Mouse (Mus musculus) brown adipose tissue, adult 24 weeks (tissue): ENCODE measurements around the gene Mpped2. TPM values are rescaled to one million over a fixed set of nuclear protein-coding genes. Genes with fewer than 3 reads are reported as not detected.

Experiments used
- H3K27ac ChIP-seq: fragments of 200-500 bp; replicated peaks from 2 replicates; pipeline ENCODE4 v1.5.1; 2012; ENCODE audit warnings: low read depth, mild to moderate bottlenecking, low read length
- H3K4me1 ChIP-seq: fragments of 200-500 bp; 2 replicates; pipeline ENCODE4 v1.6.1; 2012; ENCODE audit warnings: low read length, mixed read lengths; ENCODE audit not compliant: control insufficient read depth, insufficient read depth, insufficient read length
- H3K4me3 ChIP-seq: fragments of 200-500 bp; 2 replicates; pipeline ENCODE4 v1.5.1; 2012; ENCODE audit warnings: low read depth, mild to moderate bottlenecking, low read length, moderate library complexity; ENCODE audit not compliant: insufficient read depth
- polyA plus RNA-seq: library from polyadenylated mRNA; stranded (reverse); fragments of >200 nt; gene quantifications from 2 replicates; pipeline ENCODE4 v1.2.4, GENCODE M21; 2012; ENCODE audit not compliant: missing spikeins, insufficient read depth, insufficient read length

Mpped2 gene
- polyA plus RNA-seq, 1 experiment: 3.0 TPM

- Histone ChIP-seq H3K4me3 (peak overlapping the region; percentile 72; the same call in 1 of the 2 replicates), H3K4me1 (no peaks in the 10 kb centered on the region; the same call in 1 of the 2 replicates), H3K27ac (no peak overlapping the region)
These were observed 675 bp upstream of the Mpped2 start for GRCm38 (mm10) chr2:106692405-106692782.

- Histone ChIP-seq H3K4me1 (no peaks in the 10 kb centered on the region; the same call in 1 of the 2 replicates), H3K27ac (no peak overlapping the region)
These were observed 865 bp downstream of the Mpped2 start for GRCm38 (mm10) chr2:106693702-106694566.

GRCm38 (mm10) chr2:106694567-106694885, 1.5 kb downstream of the Mpped2 start:
- H3K4me3 ChIP-seq: peak overlapping the region; percentile 72
- H3K4me1 ChIP-seq: no peaks in the 10 kb centered on the region; the same call in 1 of the 2 replicates
- no peak overlapping the region for H3K27ac ChIP-seq

More at GRCm38 (mm10) chr2:106693702-106694566, 865 bp downstream of the Mpped2 start:
- peak overlapping the region; percentile 72 for H3K4me3 ChIP-seq

GRCm38 (mm10) chr2:106694886-106695733, 2.0 kb downstream of the Mpped2 start:
- Histone ChIP-seq H3K4me3 (peak overlapping the region; percentile 72), H3K4me1 (no peaks in the 10 kb centered on the region; the same call in 1 of the 2 replicates), H3K27ac (no peak overlapping the region)

- H3K4me3 ChIP-seq: peak overlapping the region; percentile 72; the same call in 1 of the 2 replicates
- no peak overlapping the region for H3K27ac ChIP-seq
- H3K4me1 ChIP-seq: no peaks in the 10 kb centered on the region; the same call in 1 of the 2 replicates
These were observed 2.6 kb downstream of the Mpped2 start for GRCm38 (mm10) chr2:106695734-106696022.

GRCm38 (mm10) chr2:106696372-106696771, 3.3 kb downstream of the Mpped2 start:
- Histone ChIP-seq H3K27ac (no peak overlapping the region), H3K4me3 (no peak overlapping the region), H3K4me1 (no peaks in the 10 kb centered on the region; the same call in 1 of the 2 replicates)

- no peak overlapping the region for H3K4me3 ChIP-seq
- H3K4me1 ChIP-seq: no peaks in the 10 kb centered on the region
- no peak overlapping the region for H3K27ac ChIP-seq
These were observed 12.6 kb downstream of the Mpped2 start for GRCm38 (mm10) chr2:106705664-106706063.

- Histone ChIP-seq H3K4me3 (no peak overlapping the region), H3K27ac (no peak overlapping the region), H3K4me1 (no peaks in the 10 kb centered on the region)
These were observed 14.1 kb downstream of the Mpped2 start for GRCm38 (mm10) chr2:106707136-106707535.

GRCm38 (mm10) chr2:106710862-106711477, 17.9 kb downstream of the Mpped2 start:
- H3K27ac ChIP-seq: no peak overlapping the region
- no peaks in the 10 kb centered on the region; the same call in 1 of the 2 replicates for H3K4me1 ChIP-seq
- H3K4me3 ChIP-seq: no peak overlapping the region

- Histone ChIP-seq H3K4me1 (no peaks in the 10 kb centered on the region; the same call in 1 of the 2 replicates), H3K27ac (no peak overlapping the region), H3K4me3 (no peak overlapping the region)
These were observed 18.4 kb downstream of the Mpped2 start for GRCm38 (mm10) chr2:106711506-106711905.

GRCm38 (mm10) chr2:106713151-106713550, 20.1 kb downstream of the Mpped2 start:
- H3K4me3 ChIP-seq: no peak overlapping the region
- no peak overlapping the region for H3K27ac ChIP-seq
- H3K4me1 ChIP-seq: no peaks in the 10 kb centered on the region; the same call in 1 of the 2 replicates

- Histone ChIP-seq H3K4me1 (no peaks in the 10 kb centered on the region; the same call in 1 of the 2 replicates), H3K4me3 (no peak overlapping the region), H3K27ac (no peak overlapping the region)
These were observed 22.8 kb downstream of the Mpped2 start for GRCm38 (mm10) chr2:106715674-106716364.

GRCm38 (mm10) chr2:106716365-106716717, 23.3 kb downstream of the Mpped2 start:
- Histone ChIP-seq H3K27ac (no peak overlapping the region), H3K4me3 (no peak overlapping the region), H3K4me1 (no peaks in the 10 kb centered on the region; the same call in 1 of the 2 replicates)

GRCm38 (mm10) chr2:106718888-106719287, 25.8 kb downstream of the Mpped2 start:
- H3K4me3 ChIP-seq: no peak overlapping the region
- no peak overlapping the region for H3K27ac ChIP-seq
- no peaks in the 10 kb centered on the region for H3K4me1 ChIP-seq
